Mouse (Mus musculus): ENCODE measurements at regions not wholly inside any gene's neighbourhood (a gene's known extent, or its start where the extent isn't known, plus 50 kb on each side); places are given as distances from the start of the nearest gene placed in this dataset.
A peak's percentile ranks its signal among the peaks of the same experiment; 100 is the strongest.

- no peak overlapping the region for H3K4me2 ChIP-seq (ENCODE audit: low read length)
- no peak for ATAC-seq
- no peaks in the 10 kb centered on the region for H3K27me3 ChIP-seq (ENCODE audit: control insufficient read depth, insufficient read depth, low read depth, low read length)
- H3K36me3 ChIP-seq (ENCODE audit: control insufficient read depth, insufficient read depth, low read length) = no peaks in the 10 kb centered on the region
- H3K9ac ChIP-seq (ENCODE audit: low read depth, low read length) = no peak overlapping the region
- H3K27ac ChIP-seq (ENCODE audit: low read length) = no peak overlapping the region
- no peaks in the 10 kb centered on the region for H3K4me1 ChIP-seq (ENCODE audit: control insufficient read depth, insufficient read depth, low read length)
- no peaks in the 10 kb centered on the region for H3K9me3 ChIP-seq (replicated peaks; ENCODE audit: control insufficient read depth, low read length, poor library complexity, severe bottlenecking)
- no peak overlapping the region for H3K4me3 ChIP-seq (ENCODE audit: low read depth, low read length)
- 84% methylated on average over 7 of the region's 7 CpGs for WGBS
These were observed 1362.6 kb downstream of the Gsdmc2 start for GRCm38 (mm10) chr15:62482357-62482756.

- Histone ChIP-seq H3K9ac (ENCODE audit: low read depth, low read length) (no peak overlapping the region), H3K9me3 (replicated peaks; ENCODE audit: control insufficient read depth, low read length, poor library complexity, severe bottlenecking) (no peaks in the 10 kb centered on the region), H3K4me1 (ENCODE audit: control insufficient read depth, insufficient read depth, low read length) (no peaks in the 10 kb centered on the region), H3K36me3 (ENCODE audit: control insufficient read depth, insufficient read depth, low read length) (no peaks in the 10 kb centered on the region), H3K27ac (ENCODE audit: low read length) (no peak overlapping the region), H3K4me3 (ENCODE audit: low read depth, low read length) (no peak overlapping the region), H3K27me3 (ENCODE audit: control insufficient read depth, insufficient read depth, low read depth, low read length) (no peaks in the 10 kb centered on the region), H3K4me2 (ENCODE audit: low read length) (no peak overlapping the region)
- ATAC-seq = no peak
- WGBS = 85% methylated on average over 2 of the region's 2 CpGs
These were observed 1367.2 kb downstream of the Gsdmc2 start for GRCm38 (mm10) chr15:62477779-62478178.

- no peak overlapping the region for H3K4me2 ChIP-seq (ENCODE audit: low read length)
- no peaks in the 10 kb centered on the region for H3K9me3 ChIP-seq (replicated peaks; ENCODE audit: control insufficient read depth, low read length, poor library complexity, severe bottlenecking)
- H3K36me3 ChIP-seq (ENCODE audit: control insufficient read depth, insufficient read depth, low read length) = no peaks in the 10 kb centered on the region
- no peaks in the 10 kb centered on the region for H3K4me1 ChIP-seq (ENCODE audit: control insufficient read depth, insufficient read depth, low read length)
- 86% methylated on average over 4 of the region's 4 CpGs for WGBS
- no peak overlapping the region for H3K4me3 ChIP-seq (ENCODE audit: low read depth, low read length)
- H3K27me3 ChIP-seq (ENCODE audit: control insufficient read depth, insufficient read depth, low read depth, low read length) = no peaks in the 10 kb centered on the region
- H3K27ac ChIP-seq (ENCODE audit: low read length) = no peak overlapping the region
- no peak for ATAC-seq
- no peak overlapping the region for H3K9ac ChIP-seq (ENCODE audit: low read depth, low read length)
These were observed 1368.5 kb downstream of the Gsdmc2 start for GRCm38 (mm10) chr15:62476452-62476851.

GRCm38 (mm10) chr15:62470683-62471331 lies 1374.2 kb downstream of the Gsdmc2 start:
- Histone ChIP-seq H3K4me3 (ENCODE audit: low read depth, low read length) (no peak overlapping the region), H3K4me2 (ENCODE audit: low read length) (no peak overlapping the region), H3K9me3 (replicated peaks; ENCODE audit: control insufficient read depth, low read length, poor library complexity, severe bottlenecking) (no peaks in the 10 kb centered on the region), H3K9ac (ENCODE audit: low read depth, low read length) (no peak overlapping the region), H3K36me3 (ENCODE audit: control insufficient read depth, insufficient read depth, low read length) (no peaks in the 10 kb centered on the region), H3K27me3 (ENCODE audit: control insufficient read depth, insufficient read depth, low read depth, low read length) (no peaks in the 10 kb centered on the region), H3K4me1 (ENCODE audit: control insufficient read depth, insufficient read depth, low read length) (peaks cover 2% of the 10 kb centered on the region; the same call in 1 of the 2 replicates), H3K27ac (ENCODE audit: low read length) (no peak overlapping the region)
- WGBS = 16% methylated on average over 7 of the region's 7 CpGs
- ATAC-seq = peak; percentile 17; the same call in 1 of the 2 replicates

- no peak for ATAC-seq
- 64% methylated on average over 3 of the region's 3 CpGs for WGBS
These were observed 1376.9 kb downstream of the Gsdmc2 start for GRCm38 (mm10) chr15:62468076-62468475.

GRCm38 (mm10) chr15:62466856-62467255 lies 1378.1 kb downstream of the Gsdmc2 start:
- H3K4me1 ChIP-seq (ENCODE audit: control insufficient read depth, insufficient read depth, low read length) = peaks cover 4% of the 10 kb centered on the region; the same call in 1 of the 2 replicates
- H3K4me2 ChIP-seq (ENCODE audit: low read length) = no peak overlapping the region
- ATAC-seq = no peak
- no peaks in the 10 kb centered on the region for H3K9me3 ChIP-seq (replicated peaks; ENCODE audit: control insufficient read depth, low read length, poor library complexity, severe bottlenecking)
- H3K36me3 ChIP-seq (ENCODE audit: control insufficient read depth, insufficient read depth, low read length) = no peaks in the 10 kb centered on the region
- H3K27me3 ChIP-seq (ENCODE audit: control insufficient read depth, insufficient read depth, low read depth, low read length) = no peaks in the 10 kb centered on the region
- H3K9ac ChIP-seq (ENCODE audit: low read depth, low read length) = no peak overlapping the region
- H3K4me3 ChIP-seq (ENCODE audit: low read depth, low read length) = no peak overlapping the region
- no peak overlapping the region for H3K27ac ChIP-seq (ENCODE audit: low read length)

More at GRCm38 (mm10) chr15:62468076-62468475, 1376.9 kb downstream of the Gsdmc2 start:
- Histone ChIP-seq H3K4me2 (ENCODE audit: low read length) (no peak overlapping the region), H3K36me3 (ENCODE audit: control insufficient read depth, insufficient read depth, low read length) (no peaks in the 10 kb centered on the region), H3K4me1 (ENCODE audit: control insufficient read depth, insufficient read depth, low read length) (peaks cover 2% of the 10 kb centered on the region; the same call in 1 of the 2 replicates), H3K9me3 (replicated peaks; ENCODE audit: control insufficient read depth, low read length, poor library complexity, severe bottlenecking) (no peaks in the 10 kb centered on the region), H3K27me3 (ENCODE audit: control insufficient read depth, insufficient read depth, low read depth, low read length) (no peaks in the 10 kb centered on the region), H3K27ac (ENCODE audit: low read length) (no peak overlapping the region), H3K4me3 (ENCODE audit: low read depth, low read length) (no peak overlapping the region), H3K9ac (ENCODE audit: low read depth, low read length) (no peak overlapping the region)

GRCm38 (mm10) chr15:62465026-62465839 lies 1379.7 kb downstream of the Gsdmc2 start:
- Histone ChIP-seq H3K4me1 (ENCODE audit: control insufficient read depth, insufficient read depth, low read length) (peaks cover 2% of the 10 kb centered on the region; the same call in 1 of the 2 replicates), H3K27me3 (ENCODE audit: control insufficient read depth, insufficient read depth, low read depth, low read length) (no peaks in the 10 kb centered on the region), H3K9ac (ENCODE audit: low read depth, low read length) (no peak overlapping the region), H3K9me3 (replicated peaks; ENCODE audit: control insufficient read depth, low read length, poor library complexity, severe bottlenecking) (no peaks in the 10 kb centered on the region), H3K4me3 (ENCODE audit: low read depth, low read length) (no peak overlapping the region), H3K36me3 (ENCODE audit: control insufficient read depth, insufficient read depth, low read length) (no peaks in the 10 kb centered on the region), H3K27ac (ENCODE audit: low read length) (no peak overlapping the region), H3K4me2 (ENCODE audit: low read length) (no peak overlapping the region)
- WGBS = 69% methylated on average over 6 of the region's 6 CpGs
- no peak for ATAC-seq

GRCm38 (mm10) chr15:62462698-62463097 lies 1382.3 kb downstream of the Gsdmc2 start:
- Histone ChIP-seq H3K9me3 (replicated peaks; ENCODE audit: control insufficient read depth, low read length, poor library complexity, severe bottlenecking) (no peaks in the 10 kb centered on the region), H3K27ac (ENCODE audit: low read length) (no peak overlapping the region), H3K27me3 (ENCODE audit: control insufficient read depth, insufficient read depth, low read depth, low read length) (no peaks in the 10 kb centered on the region), H3K9ac (ENCODE audit: low read depth, low read length) (no peak overlapping the region), H3K4me2 (ENCODE audit: low read length) (no peak overlapping the region), H3K36me3 (ENCODE audit: control insufficient read depth, insufficient read depth, low read length) (no peaks in the 10 kb centered on the region), H3K4me1 (ENCODE audit: control insufficient read depth, insufficient read depth, low read length) (0 out of 2 replicates have a peak, but pooled peaks cover 2% of the 10 kb centered on the region), H3K4me3 (ENCODE audit: low read depth, low read length) (no peak overlapping the region)
- WGBS = 20% methylated on average over 3 of the region's 3 CpGs
- ATAC-seq = peak; percentile 76

GRCm38 (mm10) chr15:62461398-62462051 lies 1383.5 kb downstream of the Gsdmc2 start:
- H3K9ac ChIP-seq (ENCODE audit: low read depth, low read length) = no peak overlapping the region
- 84% methylated on average over 7 of the region's 7 CpGs for WGBS
- no peak overlapping the region for H3K4me3 ChIP-seq (ENCODE audit: low read depth, low read length)

More at GRCm38 (mm10) chr15:62461398-62462051, 1383.5 kb downstream of the Gsdmc2 start:
- no peak for ATAC-seq
- no peak overlapping the region for H3K27ac ChIP-seq (ENCODE audit: low read length)
- H3K27me3 ChIP-seq (ENCODE audit: control insufficient read depth, insufficient read depth, low read depth, low read length) = no peaks in the 10 kb centered on the region
- 0 out of 2 replicates have a peak, but pooled peaks cover 2% of the 10 kb centered on the region for H3K4me1 ChIP-seq (ENCODE audit: control insufficient read depth, insufficient read depth, low read length)
- no peaks in the 10 kb centered on the region for H3K36me3 ChIP-seq (ENCODE audit: control insufficient read depth, insufficient read depth, low read length)
- H3K4me2 ChIP-seq (ENCODE audit: low read length) = no peak overlapping the region
- H3K9me3 ChIP-seq (replicated peaks; ENCODE audit: control insufficient read depth, low read length, poor library complexity, severe bottlenecking) = no peaks in the 10 kb centered on the region
